Mouse (Mus musculus): ENCODE results near the gene Vwa7. TPM values are rescaled to one million over a fixed set of nuclear protein-coding genes. Genes with fewer than 3 reads are reported as not detected.
A peak's percentile ranks its signal among the peaks of the same experiment; 100 is the strongest.
"Not testable (repeated sequence)": the region's sequence is repeated elsewhere in the genome, so short reads cannot be mapped to it uniquely, and the experiment has no call there.

The Vwa7 gene
- polyA plus RNA-seq, 1 experiment from 2014 or later: 0.43 TPM

- Histone ChIP-seq H3K4me3 (replicated peaks) (peak overlapping the region; percentile 89), H3K9ac (peak overlapping the region; percentile 93), H3K27ac (replicated peaks) (peak overlapping the region; percentile 97), H3K36me3 (peaks cover 42% of the 10 kb centered on the region), H3K27me3 (no peaks in the 10 kb centered on the region), H3K4me2 (replicated peaks) (peak overlapping the region; percentile 95), H3K4me1 (peaks cover 41% of the 10 kb centered on the region), H3K9me3 (replicated peaks) (no peaks in the 10 kb centered on the region)
- under 1% methylated on average over 35 of the region's 35 CpGs for WGBS
- no peak for ATAC-seq (ENCODE audit: insufficient number of reproducible peaks, low FRiP score, low TSS enrichment, low read depth)
Measured at GRCm38 (mm10) chr17:35001452-35002152, 14.8 kb upstream of the Vwa7 start.

- no peaks in the 10 kb centered on the region for H3K9me3 ChIP-seq (replicated peaks)
- WGBS: 6% methylated on average over 12 of the region's 12 CpGs
Measured at GRCm38 (mm10) chr17:35002153-35002865, 14.1 kb upstream of the Vwa7 start.

GRCm38 (mm10) chr17:35003022-35003838, 13.1 kb upstream of the Vwa7 start:
- no peak for ATAC-seq (ENCODE audit: insufficient number of reproducible peaks, low FRiP score, low TSS enrichment, low read depth)
- Histone ChIP-seq H3K27me3 (no peaks in the 10 kb centered on the region), H3K27ac (replicated peaks) (peak overlapping the region; percentile 97; the same call in 1 of the 2 replicates), H3K9me3 (replicated peaks) (no peaks in the 10 kb centered on the region), H3K4me3 (replicated peaks) (peak overlapping the region; percentile 89), H3K9ac (no peak overlapping the region), H3K4me2 (replicated peaks) (peak overlapping the region; percentile 95), H3K36me3 (peaks cover 50% of the 10 kb centered on the region), H3K4me1 (peaks cover 37% of the 10 kb centered on the region)
- 63% methylated on average over 9 of the region's 9 CpGs for WGBS

More at GRCm38 (mm10) chr17:35002153-35002865, 14.1 kb upstream of the Vwa7 start:
- Histone ChIP-seq H3K4me2 (replicated peaks) (peak overlapping the region; percentile 95), H3K9ac (peak overlapping the region; percentile 93), H3K36me3 (peaks cover 46% of the 10 kb centered on the region), H3K27ac (replicated peaks) (peak overlapping the region; percentile 97), H3K4me3 (replicated peaks) (peak overlapping the region; percentile 89), H3K4me1 (peaks cover 39% of the 10 kb centered on the region), H3K27me3 (no peaks in the 10 kb centered on the region)
- ATAC-seq (ENCODE audit: insufficient number of reproducible peaks, low FRiP score, low TSS enrichment, low read depth): no peak

GRCm38 (mm10) chr17:35004075-35004717, 12.2 kb upstream of the Vwa7 start:
- Histone ChIP-seq H3K4me1 (peaks cover 27% of the 10 kb centered on the region), H3K4me2 (replicated peaks) (no peak overlapping the region), H3K36me3 (peaks cover 51% of the 10 kb centered on the region), H3K4me3 (replicated peaks) (no peak overlapping the region), H3K27ac (replicated peaks) (no peak overlapping the region), H3K9me3 (replicated peaks) (no peaks in the 10 kb centered on the region), H3K27me3 (no peaks in the 10 kb centered on the region), H3K9ac (no peak overlapping the region)
- ATAC-seq (ENCODE audit: insufficient number of reproducible peaks, low FRiP score, low TSS enrichment, low read depth): no peak
- 92% methylated on average over 17 of the region's 17 CpGs for WGBS

GRCm38 (mm10) chr17:35005158-35005557, 11.2 kb upstream of the Vwa7 start:
- no peak overlapping the region for H3K4me2 ChIP-seq (replicated peaks)
- no peak overlapping the region for H3K9ac ChIP-seq
- H3K4me1 ChIP-seq: peaks cover 17% of the 10 kb centered on the region
- no peak for ATAC-seq (ENCODE audit: insufficient number of reproducible peaks, low FRiP score, low TSS enrichment, low read depth)
- H3K36me3 ChIP-seq: peaks cover 60% of the 10 kb centered on the region
- H3K4me3 ChIP-seq (replicated peaks): no peak overlapping the region
- no peaks in the 10 kb centered on the region for H3K9me3 ChIP-seq (replicated peaks)
- H3K27ac ChIP-seq (replicated peaks): no peak overlapping the region
- 93% methylated on average over 10 of the region's 10 CpGs for WGBS
- H3K27me3 ChIP-seq: no peaks in the 10 kb centered on the region

GRCm38 (mm10) chr17:35005902-35006301, 10.5 kb upstream of the Vwa7 start:
- not testable (repeated sequence) for H3K9ac ChIP-seq; H3K27me3 ChIP-seq; H3K4me2 ChIP-seq (replicated peaks); H3K9me3 ChIP-seq (replicated peaks); H3K27ac ChIP-seq (replicated peaks); ATAC-seq (ENCODE audit: insufficient number of reproducible peaks, low FRiP score, low TSS enrichment, low read depth); H3K4me3 ChIP-seq (replicated peaks)
- 96% methylated on average over 4 of the region's 5 CpGs for WGBS
- Histone ChIP-seq H3K4me1 (peaks cover 17% of the 10 kb centered on the region), H3K36me3 (peaks cover 67% of the 10 kb centered on the region)

- no peak overlapping the region for H3K27ac ChIP-seq (replicated peaks)
- H3K9me3 ChIP-seq (replicated peaks): no peaks in the 10 kb centered on the region
- H3K27me3 ChIP-seq: no peaks in the 10 kb centered on the region
- H3K4me2 ChIP-seq (replicated peaks): no peak overlapping the region
- ATAC-seq (ENCODE audit: insufficient number of reproducible peaks, low FRiP score, low TSS enrichment, low read depth): no peak
- H3K4me1 ChIP-seq: peaks cover 9% of the 10 kb centered on the region
- 92% methylated on average over 7 of the region's 7 CpGs for WGBS
- peaks cover 83% of the 10 kb centered on the region for H3K36me3 ChIP-seq
- H3K9ac ChIP-seq: no peak overlapping the region
- H3K4me3 ChIP-seq (replicated peaks): no peak overlapping the region
Measured at GRCm38 (mm10) chr17:35007387-35007991, 8.9 kb upstream of the Vwa7 start.

GRCm38 (mm10) chr17:35009586-35009985, 6.8 kb upstream of the Vwa7 start:
- ATAC-seq (ENCODE audit: insufficient number of reproducible peaks, low FRiP score, low TSS enrichment, low read depth): no peak
- no peak overlapping the region for H3K4me3 ChIP-seq (replicated peaks)
- no peaks in the 10 kb centered on the region for H3K9me3 ChIP-seq (replicated peaks)
- H3K4me1 ChIP-seq: no peaks in the 10 kb centered on the region
- H3K27me3 ChIP-seq: no peaks in the 10 kb centered on the region
- H3K27ac ChIP-seq (replicated peaks): no peak overlapping the region
- H3K4me2 ChIP-seq (replicated peaks): no peak overlapping the region
- WGBS: 90% methylated on average over 7 of the region's 7 CpGs
- H3K9ac ChIP-seq: no peak overlapping the region
- peaks cover 97% of the 10 kb centered on the region for H3K36me3 ChIP-seq

GRCm38 (mm10) chr17:35011440-35011839, 4.9 kb upstream of the Vwa7 start:
- ATAC-seq (ENCODE audit: insufficient number of reproducible peaks, low FRiP score, low TSS enrichment, low read depth): no peak
- Histone ChIP-seq H3K9ac (no peak overlapping the region), H3K27me3 (no peaks in the 10 kb centered on the region), H3K4me2 (replicated peaks) (no peak overlapping the region), H3K4me3 (replicated peaks) (no peak overlapping the region), H3K4me1 (peaks cover 7% of the 10 kb centered on the region), H3K36me3 (peaks cover 99% of the 10 kb centered on the region), H3K27ac (replicated peaks) (no peak overlapping the region), H3K9me3 (replicated peaks) (no peaks in the 10 kb centered on the region)
- 90% methylated on average over 8 of the region's 8 CpGs for WGBS

GRCm38 (mm10) chr17:35012430-35012829, 3.9 kb upstream of the Vwa7 start:
- H3K4me3 ChIP-seq (replicated peaks): no peak overlapping the region

More at GRCm38 (mm10) chr17:35012430-35012829, 3.9 kb upstream of the Vwa7 start:
- no peaks in the 10 kb centered on the region for H3K27me3 ChIP-seq
- H3K9ac ChIP-seq: no peak overlapping the region
- H3K9me3 ChIP-seq (replicated peaks): no peaks in the 10 kb centered on the region
- peaks cover 12% of the 10 kb centered on the region for H3K4me1 ChIP-seq
- H3K36me3 ChIP-seq: peaks cover 94% of the 10 kb centered on the region
- H3K27ac ChIP-seq (replicated peaks): no peak overlapping the region
- no peak overlapping the region for H3K4me2 ChIP-seq (replicated peaks)
- ATAC-seq (ENCODE audit: insufficient number of reproducible peaks, low FRiP score, low TSS enrichment, low read depth): no peak
- 85% methylated on average over 13 of the region's 13 CpGs for WGBS

Measured in embryonic facial prominence, embryonic 15.5 days (tissue).